Mouse (Mus musculus): ENCODE measurements around the gene Daam1. TPM values are rescaled to one million over a fixed set of nuclear protein-coding genes. Genes with fewer than 3 reads are reported as not detected.

The Daam1 gene
- polyA plus RNA-seq, 1 experiment from 2014 or later, result 20.9 TPM

DNA sequence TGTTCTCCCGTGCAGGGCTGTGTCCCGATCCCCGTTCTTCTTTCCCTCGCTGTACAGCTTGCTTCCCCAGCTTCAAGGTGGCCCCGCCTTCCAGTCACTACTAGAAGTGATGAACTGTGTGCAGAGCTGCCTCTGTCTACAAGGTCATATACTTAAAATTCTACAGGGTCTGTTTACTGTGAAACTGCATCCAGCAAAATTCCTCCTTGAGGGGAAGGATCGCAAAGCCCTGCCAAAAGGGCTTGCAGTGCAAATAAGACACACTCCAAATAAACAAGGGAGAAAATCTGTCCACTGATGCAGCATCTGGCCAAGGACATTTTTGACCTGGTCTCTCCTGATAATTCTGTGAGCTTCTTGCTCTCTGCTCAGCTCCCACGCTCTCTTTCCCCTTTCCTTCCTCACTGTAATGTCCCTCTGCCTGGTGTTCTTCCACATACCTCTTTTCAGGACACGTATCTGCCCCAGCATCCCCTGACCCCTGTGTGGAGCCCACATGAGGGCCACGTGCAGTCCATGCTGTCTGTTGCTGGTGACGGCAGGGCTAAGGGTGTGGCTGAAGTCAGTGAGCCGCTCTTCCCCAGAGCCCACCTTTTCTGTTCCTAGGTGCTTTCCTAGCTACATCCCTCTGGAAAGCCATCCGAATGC lies 141.9 kb downstream of the Daam1 start:
- Histone ChIP-seq H3K36me3 (ENCODE audit: control insufficient read depth, insufficient read depth, low read length) (peaks cover 3% of the 10 kb centered on the region; the same call in 1 of the 2 replicates), H3K4me3 (ENCODE audit: low read depth, low read length) (no peak overlapping the region), H3K9ac (ENCODE audit: low read length) (no peak overlapping the region), H3K9me3 (ENCODE audit: control insufficient read depth, low read length) (no peaks in the 10 kb centered on the region), H3K27me3 (ENCODE audit: control insufficient read depth, insufficient read depth, low read length) (no peaks in the 10 kb centered on the region), H3K27ac (ENCODE audit: low read depth, low read length) (no peak overlapping the region), H3K4me1 (ENCODE audit: control insufficient read depth, insufficient read depth, low read length) (no peaks in the 10 kb centered on the region), H3K4me2 (ENCODE audit: low read depth) (no peak overlapping the region)
- no peak for ATAC-seq (ENCODE audit: insufficient read depth, low FRiP score, low TSS enrichment)
- 90% methylated on average over 12 of the region's 12 CpGs for WGBS
- DNase-seq (ENCODE audit: low spot score), result no peak

GRCm38 (mm10) chr12:71973577-71973976 lies 142.7 kb downstream of the Daam1 start:
- 54% methylated on average over 9 of the region's 9 CpGs for WGBS
- Histone ChIP-seq H3K9me3 (ENCODE audit: control insufficient read depth, low read length) (no peaks in the 10 kb centered on the region), H3K36me3 (ENCODE audit: control insufficient read depth, insufficient read depth, low read length) (peaks cover 3% of the 10 kb centered on the region; the same call in 1 of the 2 replicates), H3K27ac (ENCODE audit: low read depth, low read length) (no peak overlapping the region), H3K27me3 (ENCODE audit: control insufficient read depth, insufficient read depth, low read length) (no peaks in the 10 kb centered on the region), H3K9ac (ENCODE audit: low read length) (no peak overlapping the region), H3K4me1 (ENCODE audit: control insufficient read depth, insufficient read depth, low read length) (no peaks in the 10 kb centered on the region), H3K4me3 (ENCODE audit: low read depth, low read length) (no peak overlapping the region), H3K4me2 (ENCODE audit: low read depth) (no peak overlapping the region)
- DNase-seq (ENCODE audit: low spot score) (no peak), ATAC-seq (ENCODE audit: insufficient read depth, low FRiP score, low TSS enrichment) (no peak)

- Histone ChIP-seq H3K27ac (ENCODE audit: low read depth, low read length) (no peak overlapping the region), H3K27me3 (ENCODE audit: control insufficient read depth, insufficient read depth, low read length) (no peaks in the 10 kb centered on the region), H3K4me1 (ENCODE audit: control insufficient read depth, insufficient read depth, low read length) (no peaks in the 10 kb centered on the region), H3K4me2 (ENCODE audit: low read depth) (no peak overlapping the region), H3K36me3 (ENCODE audit: control insufficient read depth, insufficient read depth, low read length) (peaks cover 3% of the 10 kb centered on the region; the same call in 1 of the 2 replicates), H3K9ac (ENCODE audit: low read length) (no peak overlapping the region), H3K9me3 (ENCODE audit: control insufficient read depth, low read length) (no peaks in the 10 kb centered on the region), H3K4me3 (ENCODE audit: low read depth, low read length) (no peak overlapping the region)
- DNase-seq (ENCODE audit: low spot score), result no peak
- ATAC-seq (ENCODE audit: insufficient read depth, low FRiP score, low TSS enrichment), result no peak
- 68% methylated on average over 1 of the region's 1 CpGs for WGBS
These were observed 144.7 kb downstream of the Daam1 start for GRCm38 (mm10) chr12:71975626-71976025.

GRCm38 (mm10) chr12:71976361-71976960 lies 145.6 kb downstream of the Daam1 start:
- H3K36me3 ChIP-seq (ENCODE audit: control insufficient read depth, insufficient read depth, low read length), result peaks cover 3% of the 10 kb centered on the region; the same call in 1 of the 2 replicates
- no peaks in the 10 kb centered on the region for H3K27me3 ChIP-seq (ENCODE audit: control insufficient read depth, insufficient read depth, low read length)
- H3K9me3 ChIP-seq (ENCODE audit: control insufficient read depth, low read length), result no peaks in the 10 kb centered on the region
- ATAC-seq (ENCODE audit: insufficient read depth, low FRiP score, low TSS enrichment) (no peak), DNase-seq (ENCODE audit: low spot score) (no peak)
- H3K27ac ChIP-seq (ENCODE audit: low read depth, low read length), result no peak overlapping the region
- no peaks in the 10 kb centered on the region for H3K4me1 ChIP-seq (ENCODE audit: control insufficient read depth, insufficient read depth, low read length)
- 69% methylated on average over 7 of the region's 7 CpGs for WGBS
- no peak overlapping the region for H3K9ac ChIP-seq (ENCODE audit: low read length)
- no peak overlapping the region for H3K4me3 ChIP-seq (ENCODE audit: low read depth, low read length)
- no peak overlapping the region for H3K4me2 ChIP-seq (ENCODE audit: low read depth)

- H3K9me3 ChIP-seq (ENCODE audit: control insufficient read depth, low read length), result no peaks in the 10 kb centered on the region
- peaks cover 3% of the 10 kb centered on the region; the same call in 1 of the 2 replicates for H3K36me3 ChIP-seq (ENCODE audit: control insufficient read depth, insufficient read depth, low read length)
- H3K27ac ChIP-seq (ENCODE audit: low read depth, low read length), result no peak overlapping the region
- no peak overlapping the region for H3K4me3 ChIP-seq (ENCODE audit: low read depth, low read length)
- 94% methylated on average over 7 of the region's 7 CpGs for WGBS
- no peaks in the 10 kb centered on the region for H3K27me3 ChIP-seq (ENCODE audit: control insufficient read depth, insufficient read depth, low read length)
- H3K9ac ChIP-seq (ENCODE audit: low read length), result no peak overlapping the region
- ATAC-seq (ENCODE audit: insufficient read depth, low FRiP score, low TSS enrichment), result no peak
- DNase-seq (ENCODE audit: low spot score), result no peak
- H3K4me1 ChIP-seq (ENCODE audit: control insufficient read depth, insufficient read depth, low read length), result no peaks in the 10 kb centered on the region
- H3K4me2 ChIP-seq (ENCODE audit: low read depth), result no peak overlapping the region
These were observed 146.5 kb downstream of the Daam1 start for GRCm38 (mm10) chr12:71977364-71977763.

GRCm38 (mm10) chr12:71978513-71979352 lies 147.9 kb downstream of the Daam1 start:
- Histone ChIP-seq H3K9me3 (ENCODE audit: control insufficient read depth, low read length) (no peaks in the 10 kb centered on the region), H3K4me3 (ENCODE audit: low read depth, low read length) (no peak overlapping the region), H3K27ac (ENCODE audit: low read depth, low read length) (no peak overlapping the region), H3K9ac (ENCODE audit: low read length) (no peak overlapping the region), H3K36me3 (ENCODE audit: control insufficient read depth, insufficient read depth, low read length) (peaks cover 2% of the 10 kb centered on the region; the same call in 1 of the 2 replicates), H3K4me1 (ENCODE audit: control insufficient read depth, insufficient read depth, low read length) (no peaks in the 10 kb centered on the region), H3K27me3 (ENCODE audit: control insufficient read depth, insufficient read depth, low read length) (no peaks in the 10 kb centered on the region), H3K4me2 (ENCODE audit: low read depth) (no peak overlapping the region)
- 69% methylated on average over 12 of the region's 12 CpGs for WGBS
- ATAC-seq (ENCODE audit: insufficient read depth, low FRiP score, low TSS enrichment) (no peak), DNase-seq (ENCODE audit: low spot score) (no peak)

- H3K9ac ChIP-seq (ENCODE audit: low read length), result no peak overlapping the region
- H3K27ac ChIP-seq (ENCODE audit: low read depth, low read length), result no peak overlapping the region
- H3K4me2 ChIP-seq (ENCODE audit: low read depth), result no peak overlapping the region
- peaks cover under 1% of the 10 kb centered on the region; the same call in 1 of the 2 replicates for H3K36me3 ChIP-seq (ENCODE audit: control insufficient read depth, insufficient read depth, low read length)
- no peaks in the 10 kb centered on the region for H3K9me3 ChIP-seq (ENCODE audit: control insufficient read depth, low read length)
- no peaks in the 10 kb centered on the region for H3K27me3 ChIP-seq (ENCODE audit: control insufficient read depth, insufficient read depth, low read length)
- 74% methylated on average over 6 of the region's 6 CpGs for WGBS
- ATAC-seq (ENCODE audit: insufficient read depth, low FRiP score, low TSS enrichment), result no peak
- no peaks in the 10 kb centered on the region for H3K4me1 ChIP-seq (ENCODE audit: control insufficient read depth, insufficient read depth, low read length)
- no peak overlapping the region for H3K4me3 ChIP-seq (ENCODE audit: low read depth, low read length)
- no peak for DNase-seq (ENCODE audit: low spot score)
These were observed 149.3 kb downstream of the Daam1 start for GRCm38 (mm10) chr12:71980166-71980565.

GRCm38 (mm10) chr12:71980746-71981145 lies 149.9 kb downstream of the Daam1 start:
- Histone ChIP-seq H3K9me3 (ENCODE audit: control insufficient read depth, low read length) (no peaks in the 10 kb centered on the region), H3K27ac (ENCODE audit: low read depth, low read length) (no peak overlapping the region), H3K27me3 (ENCODE audit: control insufficient read depth, insufficient read depth, low read length) (no peaks in the 10 kb centered on the region), H3K36me3 (ENCODE audit: control insufficient read depth, insufficient read depth, low read length) (peaks cover 2% of the 10 kb centered on the region), H3K4me3 (ENCODE audit: low read depth, low read length) (no peak overlapping the region), H3K4me2 (ENCODE audit: low read depth) (no peak overlapping the region), H3K4me1 (ENCODE audit: control insufficient read depth, insufficient read depth, low read length) (no peaks in the 10 kb centered on the region), H3K9ac (ENCODE audit: low read length) (no peak overlapping the region)
- WGBS, result 96% methylated on average over 11 of the region's 11 CpGs
- no peak for DNase-seq (ENCODE audit: low spot score)
- no peak for ATAC-seq (ENCODE audit: insufficient read depth, low FRiP score, low TSS enrichment)

All from neural tube, embryonic 11.5 days (tissue).